In genomic region chr11:27264253-27264652, GRCm38 (mm10) we compare ENCODE assay signal across 10 mouse cellular contexts.
DNase-seq lines count a peak whose midpoint lies in the region; ATAC-seq lines count a peak whose summit lies in the region.
"Had no signal": no experiment of that assay in that cellular context is flagged by ENCODE, and none has a peak within 500 bp of the region (broad histone marks: within the 10 kb centered on the region; RNA-seq: fewer than 3 reads in every experiment).

No protein-coding gene starts in this region.

- no peak overlapping the region for H3K4me3 ChIP-seq in midbrain, embryonic 13.5 days (replicated peaks)
- H3K4me3 ChIP-seq: erythroblast, embryonic 14.5 days; myocyte had no signal

- H3K27me3 ChIP-seq in midbrain, embryonic 13.5 days = no peaks in the 10 kb centered on the region

- peak; percentile 10 for DNase-seq in urinary bladder, postnatal 14 days (ENCODE audit: low spot score)
- no peak for DNase-seq in urinary bladder, adult 2 months (ENCODE audit: low spot score)
- peak; percentile 73 to 84 for DNase-seq in cerebellum, postnatal 14 days
- peak; percentile 40 to 46 for DNase-seq in frontal cortex, postnatal 25 days (ENCODE audit: low spot score in 2 of 2)
- peak; percentile 41 for DNase-seq in layer of hippocampus, adult 9-10 months (ENCODE audit: low spot score)
- DNase-seq in natural killer cell, adult 2 months (ENCODE audit: low spot score in 2 of 2) = no peak
- DNase-seq in B cell, adult 2 months = no peak

- H3K36me3 ChIP-seq in midbrain, embryonic 13.5 days = no peaks in the 10 kb centered on the region

- no peak overlapping the region for H3K27ac ChIP-seq in midbrain, embryonic 13.5 days

- ATAC-seq in midbrain, embryonic 13.5 days = peak; percentile 79

- H3K4me1 ChIP-seq in midbrain, embryonic 13.5 days (replicated peaks) = no peaks in the 10 kb centered on the region

- no peak overlapping the region for H3K9ac ChIP-seq in midbrain, embryonic 13.5 days (replicated peaks)

- WGBS in midbrain, embryonic 13.5 days = 3% methylated on average over 1 of the region's 1 CpGs

- H3K9me3 ChIP-seq in midbrain, embryonic 13.5 days = no peaks in the 10 kb centered on the region

- no peak overlapping the region for H3K4me2 ChIP-seq in midbrain, embryonic 13.5 days (replicated peaks)

Comparison
In these comparisons a context has a peak if more than half of its experiments do, and no peak if none do; other contexts are left out.
1. DNase-seq: peak in urinary bladder, postnatal 14 days (single experiment), cerebellum, postnatal 14 days (2 of 2), frontal cortex, postnatal 25 days (2 of 2) and layer of hippocampus, adult 9-10 months (single experiment); none in urinary bladder, adult 2 months (single experiment), natural killer cell, adult 2 months (0 of 2) and B cell, adult 2 months (0 of 2).